Mouse (Mus musculus): ENCODE measurements at regions not wholly inside any gene's neighbourhood (a gene's known extent, or its start where the extent isn't known, plus 50 kb on each side); places are given as distances from the start of the nearest gene placed in this dataset.
"Not testable (repeated sequence)": the region's sequence is repeated elsewhere in the genome, so short reads cannot be mapped to it uniquely, and the experiment has no call there.

- not testable (repeated sequence) for TF ChIP-seq ZNF384 (IDR thresholded peaks at IDR 0.05; ENCODE audit: low read depth, low read length); MAFK (IDR thresholded peaks at IDR 0.05; ENCODE audit: insufficient read depth, low read depth, low read length); HCFC1 (IDR thresholded peaks at IDR 0.05; ENCODE audit: borderline replicate concordance, insufficient read depth, low read length); CHD2 (IDR thresholded peaks at IDR 0.05; ENCODE audit: low read depth, low read length); ZC3H11A (IDR thresholded peaks at IDR 0.05; ENCODE audit: borderline replicate concordance, low read depth, low read length)
Observed at GRCm38 (mm10) chrX:70898836-70899235, 151.2 kb upstream of the Mamld1 start.
